Mouse (Mus musculus) limb, embryonic 14.5 days (tissue): Measurements from ENCODE around the gene Bloc1s5. TPM values are rescaled to one million over a fixed set of nuclear protein-coding genes. Genes with fewer than 3 reads are reported as not detected.
A peak's percentile ranks its signal among the peaks of the same experiment; 100 is the strongest.

ENCODE experiments used
- ATAC-seq: fragments of 200-750 bp; cut with Nextera tagmentation; 2 replicates; pipeline ENCODE4 v1.8.0; 2017; ENCODE audit warnings: low read depth, moderate number of reproducible peaks, moderate TSS enrichment; ENCODE audit not compliant: low FRiP score
- DNase-seq: peaks from one replicate; pipeline ENCODE4 v3.0.0-alpha.2; 2015; ENCODE audit warnings: low spot score
- H3K27ac ChIP-seq: fragments of 300-500 bp; sonication (generic); replicated peaks from 2 replicates; pipeline ENCODE4 v1.5.1; 2014; ENCODE audit warnings: low read depth, mild to moderate bottlenecking, low read length, moderate library complexity, mixed read lengths
- H3K27me3 ChIP-seq: fragments of 300-500 bp; sonication (generic); 2 replicates; pipeline ENCODE4 v1.6.1; 2014; ENCODE audit warnings: low read length, mixed read lengths; ENCODE audit not compliant: control insufficient read depth, insufficient read depth
- H3K36me3 ChIP-seq: fragments of 300-500 bp; sonication (generic); 2 replicates; pipeline ENCODE4 v1.6.1; 2014; ENCODE audit warnings: mild to moderate bottlenecking, low read length, moderate library complexity, mixed read lengths; ENCODE audit not compliant: control insufficient read depth, insufficient read depth
- H3K4me1 ChIP-seq: fragments of 300-500 bp; sonication (generic); 2 replicates; pipeline ENCODE4 v1.6.1; 2014; ENCODE audit warnings: antibody characterized with exemption, low read length, mixed read lengths; ENCODE audit not compliant: control insufficient read depth, insufficient read depth
- H3K4me2 ChIP-seq: fragments of 300-500 bp; sonication (generic); replicated peaks from 2 replicates; pipeline ENCODE4 v1.6.1; 2014; ENCODE audit warnings: low read depth, mild to moderate bottlenecking, low read length, moderate library complexity; ENCODE audit not compliant: severe bottlenecking
- H3K4me3 ChIP-seq: fragments of 300-500 bp; sonication (generic); replicated peaks from 2 replicates; pipeline ENCODE4 v1.5.1; 2014; ENCODE audit warnings: low read length
- H3K9ac ChIP-seq: fragments of 300-500 bp; sonication (generic); 2 replicates; pipeline ENCODE4 v1.6.1; 2014; ENCODE audit warnings: mild to moderate bottlenecking, low read depth, low read length, moderate library complexity; ENCODE audit not compliant: severe bottlenecking
- H3K9me3 ChIP-seq: fragments of 300-500 bp; sonication (generic); 2 replicates; pipeline ENCODE4 v1.6.1; 2016; ENCODE audit warnings: low read length; ENCODE audit not compliant: control insufficient read depth
- POLR2A ChIP-seq: fragments of 200-500 bp; IDR thresholded peaks from 2 replicates; pipeline ENCODE4 v1.8.0; 2012; ENCODE audit warnings: inconsistent platforms, mild to moderate bottlenecking, moderate library complexity, borderline replicate concordance; ENCODE audit not compliant: insufficient read depth, insufficient read length; ENCODE audit errors: extremely low read depth
- WGBS: fragments of 180-500 bp; shearing (Covaris S2); extraction: QIAGEN DNeasy Blood & Tissue Kit; methylation state at CpG from one replicate; pipeline ENCODE4 v1.1.7; 2014; 5-methylcytosine and 5-hydroxymethylcytosine counted together
- polyA plus RNA-seq, 2 experiments: library from polyadenylated mRNA; depleted of rRNA in 1 of 2; stranded (reverse) in 1 of 2; unstranded in 1 of 2; fragments of >200 nt; fragmentation: Nextera tagmentation in 1 of 2; extraction: Ambion mirVana in 1 of 2; gene quantifications; 2 replicates each; pipeline versions ENCODE4 v1.2.1 to v1.2.3; 2012 to 2014

Bloc1s5 gene
- polyA plus RNA-seq, 2 experiments = 6.8 to 19.2 TPM

DNA sequence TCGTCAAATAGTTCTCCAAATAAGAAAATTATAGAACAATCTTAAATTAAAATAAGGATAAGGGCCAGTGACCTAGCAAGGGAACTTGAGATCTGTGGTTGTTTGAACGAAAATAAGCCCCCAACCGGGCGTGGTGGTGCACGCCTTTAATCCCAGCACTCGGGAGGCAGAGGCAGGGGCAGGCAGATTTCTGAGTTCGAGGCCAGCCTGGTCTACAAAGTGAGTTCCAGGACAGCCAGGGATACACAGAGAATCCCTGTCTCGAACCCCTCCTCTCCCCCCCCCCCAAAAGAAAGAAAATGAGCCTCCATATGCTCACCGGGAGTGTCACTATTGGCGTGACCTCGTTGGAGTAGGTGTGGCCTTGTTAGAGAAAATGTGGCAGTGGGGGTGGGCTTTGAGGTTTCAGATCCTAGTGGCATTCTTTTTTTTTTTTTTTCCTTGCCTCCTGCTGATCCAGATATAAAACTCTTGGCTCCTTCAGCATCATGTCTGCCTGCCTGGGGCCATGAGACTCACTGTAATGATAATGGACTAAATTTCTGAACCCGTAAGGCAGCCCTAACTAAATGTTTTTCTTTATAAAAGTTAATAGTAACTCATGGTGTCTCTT is 24.7 kb upstream of the Bloc1s5 start:
- peaks cover 7% of the 10 kb centered on the region for H3K4me1 ChIP-seq
- H3K4me3 ChIP-seq = no peak overlapping the region
- H3K4me2 ChIP-seq = no peak overlapping the region; the same call in 1 of the 2 replicates
- no peak for TF ChIP-seq POLR2A
- H3K27ac ChIP-seq = no peak overlapping the region
- no peaks in the 10 kb centered on the region for H3K9me3 ChIP-seq
- DNase-seq (no peak), ATAC-seq (no peak)
- H3K9ac ChIP-seq = no peak overlapping the region
- H3K27me3 ChIP-seq = no peaks in the 10 kb centered on the region
- WGBS = 90% methylated on average over 12 of the region's 12 CpGs
- H3K36me3 ChIP-seq = peaks cover 22% of the 10 kb centered on the region

DNA sequence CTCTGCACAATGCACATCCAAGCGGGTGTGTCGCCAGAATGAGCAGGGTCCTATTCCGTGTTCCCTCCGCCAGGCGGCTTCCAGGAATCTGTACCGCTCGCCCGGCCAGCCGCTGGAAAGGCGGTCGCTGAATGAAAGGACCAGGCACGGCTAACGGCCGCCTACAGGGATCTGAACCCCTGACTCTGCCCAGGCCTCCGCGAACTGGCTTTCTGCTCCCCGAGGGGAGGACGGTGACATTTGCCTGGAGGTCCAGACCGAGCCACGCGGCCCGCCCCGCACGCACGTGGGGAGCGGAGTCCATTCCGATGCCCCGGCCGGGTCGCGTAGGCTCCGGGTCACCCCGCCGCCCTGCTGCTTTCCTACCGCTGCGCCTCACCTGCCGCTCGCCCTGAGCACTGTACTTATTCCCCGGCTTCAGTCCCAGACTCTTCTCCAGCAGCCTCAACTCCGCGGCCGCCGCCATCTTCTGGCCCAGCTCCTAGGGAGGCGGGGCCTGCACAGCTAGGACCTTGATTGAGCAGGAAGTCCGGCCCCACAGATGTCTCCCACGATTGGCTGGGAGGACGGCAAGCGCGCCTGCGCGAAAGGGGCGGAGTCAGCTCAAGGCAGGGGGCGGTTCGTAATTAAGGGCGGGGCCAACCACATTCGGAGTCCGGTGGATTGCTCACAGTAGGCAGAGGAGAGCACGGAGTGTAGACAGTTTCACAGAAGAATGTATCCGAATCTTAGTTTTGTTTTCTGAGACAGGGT is 23.8 kb upstream of the Bloc1s5 start, which contains the start of gene Eef1e1:
TSS of gene Eef1e1 (minus strand) at position 531 of the 753 bp plus-strand sequence.
- H3K27ac ChIP-seq = peak within 1 kb of the TSS; percentile 61
- WGBS = under 1% methylated on average over 58 of the region's 59 CpGs
- H3K4me1 ChIP-seq = peaks cover 7% of the 10 kb centered on the region

DNA sequence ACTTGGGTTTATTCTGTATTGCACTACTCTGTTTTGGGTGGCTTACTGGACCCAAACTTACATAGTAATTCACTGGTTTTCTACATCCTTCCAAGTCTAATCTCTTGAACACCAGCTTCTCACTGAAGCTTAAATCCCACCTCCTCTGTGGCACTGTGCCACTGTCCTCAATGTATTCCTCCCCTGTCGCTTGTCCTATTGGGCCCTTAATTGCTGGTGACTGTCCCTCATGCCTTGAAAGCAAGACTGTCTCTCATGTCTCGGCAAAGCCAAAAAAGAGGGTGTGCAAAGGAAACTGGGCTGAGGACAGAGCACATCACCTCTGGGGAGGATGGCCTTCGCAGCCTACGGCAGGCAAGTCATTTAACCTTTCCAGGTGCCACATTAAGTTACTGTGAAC is 23.0 kb upstream of the Bloc1s5 start:
- peaks cover 40% of the 10 kb centered on the region for H3K36me3 ChIP-seq
- no peak for TF ChIP-seq POLR2A
- WGBS = 28% methylated on average over 4 of the region's 4 CpGs
- no peaks in the 10 kb centered on the region for H3K27me3 ChIP-seq
- peaks cover 7% of the 10 kb centered on the region for H3K4me1 ChIP-seq
- H3K9me3 ChIP-seq = no peaks in the 10 kb centered on the region
- peak overlapping the region; percentile 66 for H3K4me3 ChIP-seq
- peak overlapping the region; percentile 56 for H3K4me2 ChIP-seq
- H3K9ac ChIP-seq = peak overlapping the region; percentile 80
- no peak for ATAC-seq
- no peak for DNase-seq
- H3K27ac ChIP-seq = no peak overlapping the region

More for the DNA sequence above, 23.8 kb upstream of the Bloc1s5 start, which contains the start of gene Eef1e1:
- ATAC-seq (peak; percentile 99), DNase-seq (peak; percentile 93)
- Histone ChIP-seq H3K4me2 (peak within 1 kb of the TSS; percentile 56), H3K9me3 (no peaks in the 10 kb centered on the region), H3K27me3 (no peaks in the 10 kb centered on the region), H3K4me3 (peak within 1 kb of the TSS; percentile 66), H3K36me3 (peaks cover 32% of the 10 kb centered on the region), H3K9ac (peak within 1 kb of the TSS; percentile 80)
- peak; percentile 83; the same call in 1 of the 2 replicates for TF ChIP-seq POLR2A

DNA sequence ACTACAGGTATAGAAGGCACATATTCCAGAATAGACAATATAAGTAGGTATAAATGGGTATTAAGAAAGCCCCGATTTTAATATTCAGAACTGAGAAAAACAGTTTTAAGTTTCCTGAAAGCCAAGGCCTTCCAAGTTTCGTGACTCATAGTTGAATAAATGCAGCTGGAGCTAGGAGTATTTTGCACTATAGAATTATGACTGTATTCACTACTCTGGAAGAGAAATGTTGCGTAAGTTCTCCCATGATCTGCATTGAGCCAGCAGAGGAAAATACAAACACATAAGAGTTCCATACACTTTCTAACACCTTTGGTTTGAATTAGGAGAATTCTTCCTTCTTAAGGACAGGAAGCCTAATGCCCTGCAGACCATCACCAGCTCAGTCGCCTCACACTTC is 15.4 kb upstream of the Bloc1s5 start:
- 87% methylated on average over 4 of the region's 4 CpGs for WGBS
- DNase-seq = no peak
- H3K36me3 ChIP-seq = peaks cover 91% of the 10 kb centered on the region
- no peak overlapping the region for H3K27ac ChIP-seq
- no peak for ATAC-seq
- H3K9ac ChIP-seq = no peak overlapping the region
- no peaks in the 10 kb centered on the region for H3K27me3 ChIP-seq
- no peak overlapping the region for H3K4me3 ChIP-seq
- H3K4me2 ChIP-seq = no peak overlapping the region
- no peak for TF ChIP-seq POLR2A
- no peaks in the 10 kb centered on the region for H3K9me3 ChIP-seq
- H3K4me1 ChIP-seq = no peaks in the 10 kb centered on the region

DNA sequence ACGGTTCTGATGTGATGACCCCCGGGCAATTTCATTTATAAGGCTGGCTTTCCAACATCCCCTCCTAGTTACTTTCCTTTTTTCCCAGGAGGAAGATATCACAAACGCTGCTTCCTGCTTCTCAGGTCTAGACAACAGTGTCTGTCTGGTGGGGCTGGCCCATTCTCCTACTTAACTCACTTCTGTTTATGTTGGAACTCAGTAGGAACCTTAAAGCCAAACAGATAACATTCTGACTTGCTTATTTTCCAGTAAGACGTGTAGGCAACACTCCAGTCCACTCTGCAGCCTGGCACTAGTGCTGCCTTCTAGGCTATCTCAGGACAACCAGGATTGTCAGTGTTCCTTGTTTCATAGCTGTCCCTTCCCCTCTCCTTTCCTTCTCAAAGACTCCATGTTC is 14.2 kb upstream of the Bloc1s5 start:
- Histone ChIP-seq H3K27me3 (no peaks in the 10 kb centered on the region), H3K27ac (no peak overlapping the region), H3K4me2 (no peak overlapping the region), H3K36me3 (peaks cover 91% of the 10 kb centered on the region), H3K4me1 (no peaks in the 10 kb centered on the region), H3K4me3 (no peak overlapping the region), H3K9ac (no peak overlapping the region), H3K9me3 (no peaks in the 10 kb centered on the region)
- TF ChIP-seq POLR2A = no peak
- ATAC-seq (no peak), DNase-seq (no peak)
- WGBS = 85% methylated on average over 4 of the region's 4 CpGs
